10 mouse cellular contexts compared by ENCODE assay signal in genomic region chr3:96401832-96402501, GRCm38 (mm10). TPM values are rescaled to one million over a fixed set of nuclear protein-coding genes. Genes with fewer than 3 reads are reported as not detected.
A peak's percentile ranks its signal among the peaks of the same experiment; 100 is the strongest.
DNase-seq lines count a peak whose midpoint lies in the region; ATAC-seq and TF ChIP-seq lines count a peak whose summit lies in the region.
"Had no signal": no experiment of that assay in that cellular context is flagged by ENCODE, and none has a peak within 500 bp of the region (broad histone marks: within the 10 kb centered on the region; RNA-seq: fewer than 3 reads in every experiment).

No protein-coding gene starts in this region.

- H3K36me3 ChIP-seq in heart, embryonic 12.5 days = no peaks in the 10 kb centered on the region
- no peaks in the 10 kb centered on the region for H3K36me3 ChIP-seq in limb, embryonic 14.5 days (ENCODE audit: control insufficient read depth, insufficient read depth, low read length)

- peak overlapping the region; percentile 65 for H3K4me2 ChIP-seq in heart, embryonic 12.5 days
- H3K4me2 ChIP-seq in limb, embryonic 14.5 days (replicated peaks; ENCODE audit: low read depth, low read length, severe bottlenecking) = peak overlapping the region; percentile 41

- peaks cover 14% of the 10 kb centered on the region for H3K4me1 ChIP-seq in heart, embryonic 12.5 days (replicated peaks)
- H3K4me1 ChIP-seq in limb, embryonic 14.5 days (ENCODE audit: control insufficient read depth, insufficient read depth, low read length) = peaks cover 3% of the 10 kb centered on the region

- DNase-seq in CD4-positive, CD25-positive, alpha-beta regulatory T cell, adult 2 months (ENCODE audit: low read depth, low spot score) = peak; percentile 41
- DNase-seq in right cerebral cortex, postnatal 10 days (ENCODE audit: low spot score in 2 of 2) = peak; percentile 42 to 59
- DNase-seq in right cerebral cortex, postnatal 25 days = no peak
- DNase-seq in limb, embryonic 14.5 days (ENCODE audit: low spot score) = peak; percentile 25
- peak; percentile 92 for DNase-seq in neural tube, embryonic 10.5 days (ENCODE audit: extremely low spot score, low spot score)
- DNase-seq in cerebellum, postnatal 36 days = no peak

- no peak overlapping the region for H3K27ac ChIP-seq in heart, embryonic 12.5 days (ENCODE audit: poor library complexity, severe bottlenecking)
- H3K27ac ChIP-seq in limb, embryonic 14.5 days (replicated peaks; ENCODE audit: low read depth, low read length) = no peak overlapping the region

- ATAC-seq in CD4-positive, CD25-positive, alpha-beta regulatory T cell, adult 4 months = no peak
- peak; percentile 58; the same call in 1 of the 2 replicates for ATAC-seq in heart, embryonic 12.5 days (ENCODE audit: insufficient number of reproducible peaks, low FRiP score)
- ATAC-seq in limb, embryonic 14.5 days (ENCODE audit: low FRiP score, low read depth) = peak; percentile 62

- peaks cover 86% of the 10 kb centered on the region for H3K27me3 ChIP-seq in heart, embryonic 12.5 days (replicated peaks)
- peaks cover 85% of the 10 kb centered on the region for H3K27me3 ChIP-seq in limb, embryonic 14.5 days (ENCODE audit: control insufficient read depth, insufficient read depth, low read length)

- peak overlapping the region; percentile 52; the same call in 1 of the 2 replicates for H3K9ac ChIP-seq in heart, embryonic 12.5 days
- H3K9ac ChIP-seq in limb, embryonic 14.5 days (ENCODE audit: low read depth, low read length, severe bottlenecking) = no peak overlapping the region

- peak overlapping the region; percentile 47 for H3K4me3 ChIP-seq in heart, embryonic 12.5 days
- peak overlapping the region; percentile 32 for H3K4me3 ChIP-seq in limb, embryonic 14.5 days (replicated peaks; ENCODE audit: low read length)

- H3K9me3 ChIP-seq in heart, embryonic 12.5 days (replicated peaks) = 0 out of 2 replicates have a peak, but pooled peaks cover 4% of the 10 kb centered on the region
- no peaks in the 10 kb centered on the region for H3K9me3 ChIP-seq in limb, embryonic 14.5 days (ENCODE audit: control insufficient read depth, low read length)

- TF ChIP-seq POLR2A in limb, embryonic 14.5 days (IDR thresholded peaks at IDR 0.05; ENCODE audit: borderline replicate concordance, extremely low read depth, insufficient read depth, insufficient read length) = no peak

- under 1% methylated on average over 41 of the region's 41 CpGs for WGBS in heart, embryonic 12.5 days
- 1% methylated on average over 41 of the region's 41 CpGs for WGBS in limb, embryonic 14.5 days

RNA-seq across cellular contexts. Expression of gene BC107364, which starts 50.1 kb away (rescaled TPM):
- not detected for polyA plus RNA-seq in CD4-positive, CD25-positive, alpha-beta regulatory T cell, adult 4 months (2017; shearing (Covaris generic))
- polyA plus RNA-seq in heart, embryonic 12.5 days (2016; fragmentation: Nextera tagmentation; extraction: Ambion mirVana) = 0.72 and 0.87 TPM in 2 replicates
- polyA plus RNA-seq in limb, embryonic 14.5 days (2012; rRNA removed) = 0.10 TPM in 1 of 2 replicates, not detected in the other
- 0.40 TPM in 1 of 2 replicates, not detected in the other for polyA plus RNA-seq in limb, embryonic 14.5 days (2014; fragmentation: Nextera tagmentation; extraction: Ambion mirVana)
- polyA plus RNA-seq: gonadal fat pad, adult 2 months; spleen, adult 2 months had no signal

Comparison
In these comparisons a context has a peak if more than half of its experiments do, and no peak if none do; other contexts are left out.
1. DNase-seq: peak in CD4-positive, CD25-positive, alpha-beta regulatory T cell, adult 2 months (single experiment), right cerebral cortex, postnatal 10 days (2 of 2), limb, embryonic 14.5 days (single experiment) and neural tube, embryonic 10.5 days (single experiment); none in right cerebral cortex, postnatal 25 days (single experiment) and cerebellum, postnatal 36 days (0 of 2).